Mouse (Mus musculus): Measurements from ENCODE around the gene Serpina3c. TPM values are rescaled to one million over a fixed set of nuclear protein-coding genes. Genes with fewer than 3 reads are reported as not detected.

Serpina3c gene
- total and polyA plus RNA-seq, 3 experiments: not detected

- Histone ChIP-seq H3K4me2 (ENCODE audit: insufficient read depth, low read depth, poor library complexity, severe bottlenecking) (no peak overlapping the region), H3K4me1 (ENCODE audit: control insufficient read depth in 1 of 2, insufficient read depth in 2 of 2) (peaks cover 10 to 13% of the 10 kb centered on the region in 2 experiments), H3K36me3 (replicated peaks in 1 of 2; ENCODE audit: control insufficient read depth in 1 of 2, insufficient read depth in 1 of 2, low read length in 1 of 2) (no peaks in the 10 kb centered on the region), H3K4me3 (replicated peaks in 1 of 3; ENCODE audit: low read depth in 2 of 3, low read length in 2 of 3, poor library complexity in 1 of 3) (no peak overlapping the region), H3K27ac (ENCODE audit: insufficient read depth, low read depth) (no peak overlapping the region), H3K79me2 (replicated peaks; ENCODE audit: control insufficient read depth, extremely low read depth, insufficient read depth, poor library complexity, severe bottlenecking) (no peaks in the 10 kb centered on the region), H3K9me3 (replicated peaks; ENCODE audit: low read length) (no peaks in the 10 kb centered on the region), H3K9ac (ENCODE audit: insufficient read depth, low read depth) (no peak overlapping the region), H3K27me3 (replicated peaks) (no peaks in the 10 kb centered on the region)
- no peak for DNase-seq (ENCODE audit: extremely low read depth)
- dilution Hi-C loops (cut with MboI; ENCODE audit: extremely low pct_ligation_motif_present, extremely low pct_unique_long_range_greater_than_20kb, low sequenced_read_pairs): no loop called here
- in situ Hi-C loops (cut with MboI; ENCODE audit: low pct_ligation_motif_present, low pct_unique_long_range_greater_than_20kb, low sequenced_read_pairs): no loop called here
- TF ChIP-seq MXI1 (IDR thresholded peaks at IDR 0.05; ENCODE audit: low read depth, low read length) (no peak), SIN3A (IDR thresholded peaks at IDR 0.05; ENCODE audit: low read length) (no peak), JUN (IDR thresholded peaks at IDR 0.05; ENCODE audit: insufficient read depth, low read depth, low read length) (no peak), MAFK (IDR thresholded peaks at IDR 0.05; ENCODE audit: insufficient replicate concordance, low read length) (no peak), CTCF (conservative IDR thresholded peaks at IDR 0.05 in 1 of 2, IDR thresholded peaks at IDR 0.05 in 1 of 2; ENCODE audit: low read depth in 2 of 2, low read length in 2 of 2) (no peak), ETS1 (conservative IDR thresholded peaks at IDR 0.05; ENCODE audit: low read depth, low read length) (no peak), ZNF384 (IDR thresholded peaks at IDR 0.05; ENCODE audit: low read depth, low read length) (no peak), SMC3 (IDR thresholded peaks at IDR 0.05; ENCODE audit: low read depth, low read length) (no peak), MAZ (IDR thresholded peaks at IDR 0.05; ENCODE audit: low read depth, low read length) (no peak), PAX5 (IDR thresholded peaks at IDR 0.05; ENCODE audit: low read length) (no peak), TBP (conservative IDR thresholded peaks at IDR 0.05; ENCODE audit: low read depth, low read length) (no peak), HCFC1 (IDR thresholded peaks at IDR 0.05; ENCODE audit: low read depth, low read length) (no peak), JUND (conservative IDR thresholded peaks at IDR 0.05; ENCODE audit: low read depth, low read length) (no peak), TCF12 (IDR thresholded peaks at IDR 0.05; ENCODE audit: low read depth, low read length) (no peak)
Measured at GRCm38 (mm10) chr12:104189246-104189645, 35.6 kb upstream of the Serpina3c start.

- in situ Hi-C loops (cut with MboI; ENCODE audit: low pct_ligation_motif_present, low pct_unique_long_range_greater_than_20kb, low sequenced_read_pairs): no loop called here
- no peak overlapping the region for H3K9ac ChIP-seq (ENCODE audit: insufficient read depth, low read depth)
Measured at GRCm38 (mm10) chr12:104186041-104186581, 32.4 kb upstream of the Serpina3c start.

More at GRCm38 (mm10) chr12:104186041-104186581, 32.4 kb upstream of the Serpina3c start:
- Histone ChIP-seq H3K4me1 (ENCODE audit: control insufficient read depth in 1 of 2, insufficient read depth in 2 of 2) (peaks cover 10 to 13% of the 10 kb centered on the region in 2 experiments), H3K79me2 (replicated peaks; ENCODE audit: control insufficient read depth, extremely low read depth, insufficient read depth, poor library complexity, severe bottlenecking) (no peaks in the 10 kb centered on the region), H3K4me3 (replicated peaks in 1 of 3; ENCODE audit: low read depth in 2 of 3, low read length in 2 of 3, poor library complexity in 1 of 3) (no peak overlapping the region), H3K36me3 (replicated peaks in 1 of 2; ENCODE audit: control insufficient read depth in 1 of 2, insufficient read depth in 1 of 2, low read length in 1 of 2) (no peaks in the 10 kb centered on the region), H3K4me2 (ENCODE audit: insufficient read depth, low read depth, poor library complexity, severe bottlenecking) (no peak overlapping the region), H3K9me3 (replicated peaks; ENCODE audit: low read length) (no peaks in the 10 kb centered on the region), H3K27me3 (replicated peaks) (peaks cover 2% of the 10 kb centered on the region), H3K27ac (ENCODE audit: insufficient read depth, low read depth) (no peak overlapping the region)
- dilution Hi-C loops (cut with MboI; ENCODE audit: extremely low pct_ligation_motif_present, extremely low pct_unique_long_range_greater_than_20kb, low sequenced_read_pairs): no loop called here
- peak; percentile 75 for TF ChIP-seq USF2 (conservative IDR thresholded peaks at IDR 0.05; ENCODE audit: low read depth, low read length)
- no peak for TF ChIP-seq RAD21 (IDR thresholded peaks at IDR 0.05; ENCODE audit: low read depth, low read length)
- TF ChIP-seq CHD1 (IDR thresholded peaks at IDR 0.05; ENCODE audit: low read depth, low read length): no peak
- TF ChIP-seq ETS1 (conservative IDR thresholded peaks at IDR 0.05; ENCODE audit: low read depth, low read length): peak; percentile 48
- TF ChIP-seq MEF2A (IDR thresholded peaks at IDR 0.05; ENCODE audit: borderline replicate concordance, low read depth, low read length): no peak
- TF ChIP-seq POLR2AphosphoS2 (IDR thresholded peaks at IDR 0.05; ENCODE audit: low read depth, low read length): no peak
- TF ChIP-seq RCOR1 (conservative IDR thresholded peaks at IDR 0.05; ENCODE audit: low read depth, low read length): no peak
- TF ChIP-seq JUND (conservative IDR thresholded peaks at IDR 0.05; ENCODE audit: low read depth, low read length): no peak; the same call in 1 of the 2 replicates
- TF ChIP-seq USF1 (IDR thresholded peaks at IDR 0.05; ENCODE audit: low read depth, low read length): peak; percentile 67
- TF ChIP-seq PAX5 (IDR thresholded peaks at IDR 0.05; ENCODE audit: low read length): no peak
- TF ChIP-seq UBTF (IDR thresholded peaks at IDR 0.05; ENCODE audit: low read depth, low read length): no peak
- TF ChIP-seq MYC (IDR thresholded peaks at IDR 0.05; ENCODE audit: low read depth, low read length): no peak
- TF ChIP-seq MAZ (IDR thresholded peaks at IDR 0.05; ENCODE audit: low read depth, low read length): no peak
- TF ChIP-seq TCF12 (IDR thresholded peaks at IDR 0.05; ENCODE audit: low read depth, low read length): no peak
- no peak for TF ChIP-seq GABPA (IDR thresholded peaks at IDR 0.05; ENCODE audit: insufficient replicate concordance, low read depth, low read length)
- no peak for TF ChIP-seq IRF4 (IDR thresholded peaks at IDR 0.05; ENCODE audit: low read depth, low read length)
- peak; percentile 56 for DNase-seq (ENCODE audit: extremely low read depth)

Measured in CH12.LX (cell line).